Mouse (Mus musculus) olfactory bulb, adult 2 months (tissue): Measurements from ENCODE around the gene Igfbp2. TPM values are rescaled to one million over a fixed set of nuclear protein-coding genes. Genes with fewer than 3 reads are reported as not detected.
A peak's percentile ranks its signal among the peaks of the same experiment; 100 is the strongest.

Experiments used
- H3K27ac ChIP-seq: fragments of 200-500 bp; 2 replicates; pipeline ENCODE4 v1.5.1; 2012; ENCODE audit warnings: low read depth, low read length; ENCODE audit not compliant: insufficient read depth
- H3K4me1 ChIP-seq: fragments of 200-500 bp; 2 replicates; pipeline ENCODE4 v1.6.1; 2012; ENCODE audit warnings: low read length; ENCODE audit not compliant: control insufficient read depth, insufficient read depth
- H3K4me3 ChIP-seq: fragments of 200-500 bp; 2 replicates; pipeline ENCODE4 v1.5.1; 2012; ENCODE audit warnings: mild to moderate bottlenecking, low read depth, low read length, moderate library complexity; ENCODE audit not compliant: insufficient read depth
- CTCF ChIP-seq: fragments of 200-500 bp; IDR thresholded peaks from 2 replicates; pipeline ENCODE4 v1.5.1; 2012; ENCODE audit warnings: low read depth, mild to moderate bottlenecking, low read length, moderate library complexity; ENCODE audit not compliant: insufficient read depth
- POLR2A ChIP-seq: fragments of 200-500 bp; IDR thresholded peaks from 2 replicates; pipeline ENCODE4 v1.6.1; 2012; ENCODE audit warnings: mild to moderate bottlenecking, low read depth, low read length, moderate library complexity; ENCODE audit not compliant: insufficient read depth
- WGBS: fragments of 180-500 bp; shearing (Covaris S2); methylation state at CpG from one replicate; pipeline ENCODE4 v1.1.7; 2018; 5-methylcytosine and 5-hydroxymethylcytosine counted together
- polyA plus RNA-seq: library from polyadenylated mRNA; stranded (reverse); fragments of >200 nt; gene quantifications from 2 replicates; pipeline ENCODE4 v1.2.4, GENCODE M21; 2012; ENCODE audit warnings: low replicate concordance; ENCODE audit not compliant: missing spikeins, insufficient read depth, insufficient read length

Igfbp2 gene
- polyA plus RNA-seq, 1 experiment, result not detected

GRCm38 (mm10) chr1:72813089-72813638, 11.1 kb upstream of the Igfbp2 start:
- TF ChIP-seq POLR2A (no peak), CTCF (no peak)
- Histone ChIP-seq H3K4me1 (peaks cover 11% of the 10 kb centered on the region), H3K4me3 (no peak overlapping the region), H3K27ac (no peak overlapping the region)
- 71% methylated on average over 5 of the region's 5 CpGs for WGBS

- TF ChIP-seq POLR2A (no peak), CTCF (no peak)
- H3K4me3 ChIP-seq, result no peak overlapping the region
- peaks cover 11% of the 10 kb centered on the region for H3K4me1 ChIP-seq
- no peak overlapping the region for H3K27ac ChIP-seq
- 17% methylated on average over 6 of the region's 6 CpGs for WGBS
Observed at GRCm38 (mm10) chr1:72813639-72814403, 10.5 kb upstream of the Igfbp2 start.

- TF ChIP-seq POLR2A (no peak), CTCF (no peak)
- no peak overlapping the region for H3K4me3 ChIP-seq
- H3K4me1 ChIP-seq, result peaks cover 8% of the 10 kb centered on the region
- H3K27ac ChIP-seq, result no peak overlapping the region
- WGBS, result 65% methylated on average over 5 of the region's 5 CpGs
Observed at GRCm38 (mm10) chr1:72815184-72815583, 9.1 kb upstream of the Igfbp2 start.

- peaks cover 8% of the 10 kb centered on the region for H3K4me1 ChIP-seq
- WGBS, result 90% methylated on average over 3 of the region's 3 CpGs
- H3K4me3 ChIP-seq, result no peak overlapping the region
- no peak overlapping the region for H3K27ac ChIP-seq
- no peak for TF ChIP-seq POLR2A
- no peak for TF ChIP-seq CTCF
Observed at GRCm38 (mm10) chr1:72815616-72816015, 8.7 kb upstream of the Igfbp2 start.

GRCm38 (mm10) chr1:72819995-72820394, 4.3 kb upstream of the Igfbp2 start:
- H3K27ac ChIP-seq, result no peak overlapping the region
- H3K4me3 ChIP-seq, result no peak overlapping the region
- peaks cover 12% of the 10 kb centered on the region for H3K4me1 ChIP-seq
- WGBS, result 94% methylated on average over 6 of the region's 6 CpGs
- TF ChIP-seq CTCF (no peak), POLR2A (no peak)

GRCm38 (mm10) chr1:72822893-72823292, 1.4 kb upstream of the Igfbp2 start:
- TF ChIP-seq POLR2A (no peak), CTCF (no peak)
- WGBS, result 90% methylated on average over 10 of the region's 10 CpGs
- Histone ChIP-seq H3K27ac (no peak overlapping the region), H3K4me3 (no peak overlapping the region), H3K4me1 (peaks cover 22% of the 10 kb centered on the region)

- under 1% methylated on average over 37 of the region's 37 CpGs for WGBS
- Histone ChIP-seq H3K4me3 (peak overlapping the region; percentile 61), H3K27ac (no peak overlapping the region), H3K4me1 (peaks cover 22% of the 10 kb centered on the region)
- no peak for TF ChIP-seq POLR2A
- TF ChIP-seq CTCF, result no peak
Observed at GRCm38 (mm10) chr1:72824707-72825101, 401 bp downstream of the Igfbp2 start.

- TF ChIP-seq POLR2A, result no peak
- 5% methylated on average over 20 of the region's 20 CpGs for WGBS
- H3K27ac ChIP-seq, result no peak overlapping the region
- H3K4me1 ChIP-seq, result peaks cover 22% of the 10 kb centered on the region
- peak overlapping the region; percentile 61 for H3K4me3 ChIP-seq
Observed at GRCm38 (mm10) chr1:72825286-72825685, 983 bp downstream of the Igfbp2 start.

- Histone ChIP-seq H3K4me1 (peaks cover 22% of the 10 kb centered on the region), H3K4me3 (no peak overlapping the region), H3K27ac (no peak overlapping the region)
- whole genome bisulfite sequencing, result 63% methylated on average over 4 of the region's 4 CpGs
- TF ChIP-seq CTCF (no peak), POLR2A (no peak)
Observed at GRCm38 (mm10) chr1:72825921-72826320, 1.6 kb downstream of the Igfbp2 start.
